Comparison of ENCODE assay signal across 9 mouse cellular contexts in genomic region chr8:104171050-104171620, GRCm38 (mm10). TPM values are rescaled to one million over a fixed set of nuclear protein-coding genes. Genes with fewer than 3 reads are reported as not detected.
DNase-seq lines count a peak whose midpoint lies in the region; ATAC-seq and TF ChIP-seq lines count a peak whose summit lies in the region.
"Had no signal": no experiment of that assay in that cellular context is flagged by ENCODE, and none has a peak within 500 bp of the region (broad histone marks: within the 10 kb centered on the region; RNA-seq: fewer than 3 reads in every experiment).

No protein-coding gene starts in this region.

- no peak overlapping the region for H3K27ac ChIP-seq in heart, embryonic 12.5 days (ENCODE audit: poor library complexity, severe bottlenecking)
- no peak overlapping the region for H3K27ac ChIP-seq in bone marrow macrophage, adult 2 months (ENCODE audit: insufficient read depth, low read depth, low read length)
- H3K27ac ChIP-seq in hindbrain, embryonic 12.5 days = no peak overlapping the region
- H3K27ac ChIP-seq in midbrain, embryonic 12.5 days (replicated peaks) = no peak overlapping the region
- H3K27ac ChIP-seq: macrophage had no signal

- DNase-seq in heart, postnatal 36 days = no peak
- DNase-seq in left cerebral cortex, adult 11 months (ENCODE audit: low spot score) = no peak
- DNase-seq in layer of hippocampus, adult 18-20 months (ENCODE audit: low spot score in 2 of 2) = no peak
- no peak for DNase-seq in lung, adult 2 months

- ATAC-seq in heart, embryonic 12.5 days (ENCODE audit: insufficient number of reproducible peaks, low FRiP score) = no peak
- peak; percentile 18 for ATAC-seq in hindbrain, embryonic 12.5 days (ENCODE audit: low FRiP score)
- ATAC-seq in midbrain, embryonic 12.5 days (ENCODE audit: low FRiP score, low read depth) = peak; percentile 36; the same call in 1 of the 2 replicates

- peaks cover 16% of the 10 kb centered on the region for H3K4me1 ChIP-seq in heart, embryonic 12.5 days (replicated peaks)
- H3K4me1 ChIP-seq in bone marrow macrophage, adult 2 months (ENCODE audit: control insufficient read depth, insufficient read depth, low read length) = peaks cover 10% of the 10 kb centered on the region
- peaks cover 10% of the 10 kb centered on the region; the same call in 1 of the 2 replicates for H3K4me1 ChIP-seq in hindbrain, embryonic 12.5 days
- peaks cover 8% of the 10 kb centered on the region; the same call in 1 of the 2 replicates for H3K4me1 ChIP-seq in midbrain, embryonic 12.5 days
- peaks cover 7% of the 10 kb centered on the region; the same call in 1 of the 2 replicates for H3K4me1 ChIP-seq in lung, adult 2 months (ENCODE audit: control insufficient read depth, insufficient read depth, low read length)

- peak overlapping the region; percentile 71 for H3K9ac ChIP-seq in heart, embryonic 12.5 days
- H3K9ac ChIP-seq in hindbrain, embryonic 12.5 days = peak overlapping the region; percentile 80
- peak overlapping the region; percentile 86 for H3K9ac ChIP-seq in midbrain, embryonic 12.5 days (replicated peaks)

- TF ChIP-seq CTCF in bone marrow macrophage, adult 2 months (IDR thresholded peaks at IDR 0.05; ENCODE audit: low read depth, low read length) = no peak
- TF ChIP-seq CTCF in lung, adult 2 months (IDR thresholded peaks at IDR 0.05; ENCODE audit: insufficient read depth, low read length) = no peak

- peak overlapping the region; percentile 94 for H3K4me2 ChIP-seq in heart, embryonic 12.5 days
- H3K4me2 ChIP-seq in hindbrain, embryonic 12.5 days (replicated peaks) = peak overlapping the region; percentile 77
- H3K4me2 ChIP-seq in midbrain, embryonic 12.5 days (replicated peaks) = peak overlapping the region; percentile 97

- peaks cover 58% of the 10 kb centered on the region for H3K27me3 ChIP-seq in heart, embryonic 12.5 days (replicated peaks)
- H3K27me3 ChIP-seq in hindbrain, embryonic 12.5 days = peaks cover 38% of the 10 kb centered on the region
- H3K27me3 ChIP-seq in midbrain, embryonic 12.5 days = peaks cover 51% of the 10 kb centered on the region

- peak overlapping the region; percentile 62 for H3K4me3 ChIP-seq in heart, embryonic 12.5 days
- peak overlapping the region; percentile 48 for H3K4me3 ChIP-seq in bone marrow macrophage, adult 2 months (ENCODE audit: insufficient read depth, low read length)
- H3K4me3 ChIP-seq in hindbrain, embryonic 12.5 days = peak overlapping the region; percentile 70
- H3K4me3 ChIP-seq in midbrain, embryonic 12.5 days = peak overlapping the region; percentile 77
- no peak overlapping the region for H3K4me3 ChIP-seq in lung, adult 2 months (replicated peaks; ENCODE audit: extremely low read depth, low read depth, low read length)

- TF ChIP-seq POLR2A in bone marrow macrophage, adult 2 months (IDR thresholded peaks at IDR 0.05; ENCODE audit: borderline replicate concordance, low read depth, low read length) = no peak
- TF ChIP-seq POLR2A in lung, adult 2 months (IDR thresholded peaks at IDR 0.05; ENCODE audit: borderline replicate concordance, extremely low read depth, low read depth, low read length) = no peak

- H3K9me3 ChIP-seq in heart, embryonic 12.5 days (replicated peaks) = no peaks in the 10 kb centered on the region
- H3K9me3 ChIP-seq in hindbrain, embryonic 12.5 days (replicated peaks) = no peaks in the 10 kb centered on the region
- no peaks in the 10 kb centered on the region for H3K9me3 ChIP-seq in midbrain, embryonic 12.5 days

- H3K36me3 ChIP-seq in heart, embryonic 12.5 days = no peaks in the 10 kb centered on the region
- H3K36me3 ChIP-seq in hindbrain, embryonic 12.5 days = no peaks in the 10 kb centered on the region
- H3K36me3 ChIP-seq in midbrain, embryonic 12.5 days = no peaks in the 10 kb centered on the region

- intact Hi-C loops in heart, postnatal 36 days (cut with DNase I) = no loop called here

- WGBS in heart, embryonic 12.5 days = 5% methylated on average over 32 of the region's 32 CpGs
- WGBS in hindbrain, embryonic 12.5 days = 4% methylated on average over 32 of the region's 32 CpGs
- WGBS in midbrain, embryonic 12.5 days = 4% methylated on average over 31 of the region's 32 CpGs
- WGBS in lung, adult 2 months = 5% methylated on average over 32 of the region's 32 CpGs

RNA-seq across cellular contexts. Expression of gene Bean1, which starts 0.9 kb away (rescaled TPM):
- polyA plus RNA-seq in heart, embryonic 12.5 days (2016; fragmentation: Nextera tagmentation; extraction: Ambion mirVana) = 0.27 and 0.28 TPM in 2 replicates
- 1 to 10 TPM in 1 of 2 experiments, under 1 TPM in 1; 0.92 to 1.1 TPM for total RNA-seq in heart, postnatal 36 days (2021)
- 0.25 TPM in 1 of 2 replicates, not detected in the other for polyA plus RNA-seq in bone marrow macrophage, adult 2 months (2012; ENCODE audit: insufficient read depth, insufficient read length, missing spikeins)
- polyA plus RNA-seq in hindbrain, embryonic 12.5 days (2016; fragmentation: Nextera tagmentation; extraction: Ambion mirVana) = 2.2 and 2.6 TPM in 2 replicates
- polyA plus RNA-seq in midbrain, embryonic 12.5 days (2016; fragmentation: Nextera tagmentation; extraction: Ambion mirVana) = 0.80 and 1.6 TPM in 2 replicates
- total RNA-seq in layer of hippocampus, adult 18-20 months (2021) = 1 to 10 TPM; 6.0 to 7.2 TPM
- 0.62 and 1.3 TPM in 2 replicates for polyA plus RNA-seq in lung, adult 2 months (2012; rRNA removed)
- polyA plus RNA-seq: macrophage had no signal
